Mouse (Mus musculus): Measurements from ENCODE around the gene Col3a1. TPM values are rescaled to one million over a fixed set of nuclear protein-coding genes. Genes with fewer than 3 reads are reported as not detected.
A peak's percentile ranks its signal among the peaks of the same experiment; 100 is the strongest.

The Col3a1 gene
- polyA plus RNA-seq, 1 experiment from 2014 or later: 111 TPM

GRCm38 (mm10) chr1:45312870-45313269, 1.5 kb downstream of the Col3a1 start:
- no peak for ATAC-seq
- Histone ChIP-seq H3K36me3 (ENCODE audit: control insufficient read depth, insufficient read depth, low read length) (no peaks in the 10 kb centered on the region), H3K9me3 (replicated peaks; ENCODE audit: control insufficient read depth, low read length, poor library complexity, severe bottlenecking) (no peaks in the 10 kb centered on the region), H3K4me1 (ENCODE audit: control insufficient read depth, insufficient read depth, low read length) (peaks cover 6% of the 10 kb centered on the region; the same call in 1 of the 2 replicates), H3K4me2 (ENCODE audit: low read length) (no peak overlapping the region), H3K4me3 (ENCODE audit: low read depth, low read length) (no peak overlapping the region), H3K9ac (ENCODE audit: low read depth, low read length) (no peak overlapping the region), H3K27ac (ENCODE audit: low read length) (no peak overlapping the region), H3K27me3 (ENCODE audit: control insufficient read depth, insufficient read depth, low read depth, low read length) (no peaks in the 10 kb centered on the region)

- peak; percentile 84 for ATAC-seq
- no peak overlapping the region for H3K27ac ChIP-seq (ENCODE audit: low read length)
- H3K4me2 ChIP-seq (ENCODE audit: low read length): peak overlapping the region; percentile 46
- 23% methylated on average over 11 of the region's 11 CpGs for WGBS
- H3K4me1 ChIP-seq (ENCODE audit: control insufficient read depth, insufficient read depth, low read length): peaks cover 6% of the 10 kb centered on the region; the same call in 1 of the 2 replicates
- no peaks in the 10 kb centered on the region for H3K36me3 ChIP-seq (ENCODE audit: control insufficient read depth, insufficient read depth, low read length)
- H3K9ac ChIP-seq (ENCODE audit: low read depth, low read length): no peak overlapping the region
- H3K9me3 ChIP-seq (replicated peaks; ENCODE audit: control insufficient read depth, low read length, poor library complexity, severe bottlenecking): no peaks in the 10 kb centered on the region
- H3K4me3 ChIP-seq (ENCODE audit: low read depth, low read length): peak overlapping the region; percentile 7; the same call in 1 of the 2 replicates
- H3K27me3 ChIP-seq (ENCODE audit: control insufficient read depth, insufficient read depth, low read depth, low read length): no peaks in the 10 kb centered on the region
These were observed 2.5 kb downstream of the Col3a1 start for GRCm38 (mm10) chr1:45313696-45314295.

GRCm38 (mm10) chr1:45315767-45316528, 4.6 kb downstream of the Col3a1 start:
- H3K27me3 ChIP-seq (ENCODE audit: control insufficient read depth, insufficient read depth, low read depth, low read length): no peaks in the 10 kb centered on the region
- H3K4me1 ChIP-seq (ENCODE audit: control insufficient read depth, insufficient read depth, low read length): peaks cover 6% of the 10 kb centered on the region; the same call in 1 of the 2 replicates
- H3K9me3 ChIP-seq (replicated peaks; ENCODE audit: control insufficient read depth, low read length, poor library complexity, severe bottlenecking): no peaks in the 10 kb centered on the region
- 50% methylated on average over 7 of the region's 7 CpGs for WGBS
- no peak overlapping the region for H3K9ac ChIP-seq (ENCODE audit: low read depth, low read length)
- ATAC-seq: no peak
- H3K4me2 ChIP-seq (ENCODE audit: low read length): no peak overlapping the region
- H3K36me3 ChIP-seq (ENCODE audit: control insufficient read depth, insufficient read depth, low read length): no peaks in the 10 kb centered on the region
- no peak overlapping the region for H3K27ac ChIP-seq (ENCODE audit: low read length)
- no peak overlapping the region for H3K4me3 ChIP-seq (ENCODE audit: low read depth, low read length)

GRCm38 (mm10) chr1:45318241-45318640, 6.9 kb downstream of the Col3a1 start:
- H3K4me2 ChIP-seq (ENCODE audit: low read length): no peak overlapping the region
- no peak overlapping the region for H3K9ac ChIP-seq (ENCODE audit: low read depth, low read length)
- no peak overlapping the region for H3K4me3 ChIP-seq (ENCODE audit: low read depth, low read length)
- peaks cover 6% of the 10 kb centered on the region; the same call in 1 of the 2 replicates for H3K4me1 ChIP-seq (ENCODE audit: control insufficient read depth, insufficient read depth, low read length)
- no peaks in the 10 kb centered on the region for H3K9me3 ChIP-seq (replicated peaks; ENCODE audit: control insufficient read depth, low read length, poor library complexity, severe bottlenecking)
- 87% methylated on average over 1 of the region's 1 CpGs for WGBS
- H3K27me3 ChIP-seq (ENCODE audit: control insufficient read depth, insufficient read depth, low read depth, low read length): no peaks in the 10 kb centered on the region
- H3K27ac ChIP-seq (ENCODE audit: low read length): no peak overlapping the region
- no peak for ATAC-seq
- no peaks in the 10 kb centered on the region for H3K36me3 ChIP-seq (ENCODE audit: control insufficient read depth, insufficient read depth, low read length)

- no peak overlapping the region for H3K27ac ChIP-seq (ENCODE audit: low read length)
- no peak for ATAC-seq
- no peaks in the 10 kb centered on the region for H3K27me3 ChIP-seq (ENCODE audit: control insufficient read depth, insufficient read depth, low read depth, low read length)
- H3K9me3 ChIP-seq (replicated peaks; ENCODE audit: control insufficient read depth, low read length, poor library complexity, severe bottlenecking): no peaks in the 10 kb centered on the region
- no peak overlapping the region for H3K4me3 ChIP-seq (ENCODE audit: low read depth, low read length)
- no peaks in the 10 kb centered on the region for H3K4me1 ChIP-seq (ENCODE audit: control insufficient read depth, insufficient read depth, low read length)
- no peak overlapping the region for H3K9ac ChIP-seq (ENCODE audit: low read depth, low read length)
- H3K4me2 ChIP-seq (ENCODE audit: low read length): no peak overlapping the region
- no peaks in the 10 kb centered on the region for H3K36me3 ChIP-seq (ENCODE audit: control insufficient read depth, insufficient read depth, low read length)
These were observed 9.5 kb downstream of the Col3a1 start for GRCm38 (mm10) chr1:45320861-45321260.

GRCm38 (mm10) chr1:45329149-45329548, 17.8 kb downstream of the Col3a1 start:
- no peaks in the 10 kb centered on the region for H3K27me3 ChIP-seq (ENCODE audit: control insufficient read depth, insufficient read depth, low read depth, low read length)
- 97% methylated on average over 1 of the region's 1 CpGs for WGBS
- H3K4me2 ChIP-seq (ENCODE audit: low read length): no peak overlapping the region
- H3K4me1 ChIP-seq (ENCODE audit: control insufficient read depth, insufficient read depth, low read length): no peaks in the 10 kb centered on the region
- H3K27ac ChIP-seq (ENCODE audit: low read length): no peak overlapping the region
- no peaks in the 10 kb centered on the region for H3K9me3 ChIP-seq (replicated peaks; ENCODE audit: control insufficient read depth, low read length, poor library complexity, severe bottlenecking)
- no peak overlapping the region for H3K4me3 ChIP-seq (ENCODE audit: low read depth, low read length)
- no peaks in the 10 kb centered on the region for H3K36me3 ChIP-seq (ENCODE audit: control insufficient read depth, insufficient read depth, low read length)
- no peak overlapping the region for H3K9ac ChIP-seq (ENCODE audit: low read depth, low read length)
- no peak for ATAC-seq

GRCm38 (mm10) chr1:45355944-45356343, 44.6 kb downstream of the Col3a1 start:
- WGBS: 82% methylated on average over 4 of the region's 4 CpGs
- no peak for ATAC-seq
- Histone ChIP-seq H3K4me1 (ENCODE audit: control insufficient read depth, insufficient read depth, low read length) (no peaks in the 10 kb centered on the region), H3K9ac (ENCODE audit: low read depth, low read length) (no peak overlapping the region), H3K4me3 (ENCODE audit: low read depth, low read length) (no peak overlapping the region), H3K9me3 (replicated peaks; ENCODE audit: control insufficient read depth, low read length, poor library complexity, severe bottlenecking) (no peaks in the 10 kb centered on the region), H3K27ac (ENCODE audit: low read length) (no peak overlapping the region), H3K4me2 (ENCODE audit: low read length) (no peak overlapping the region), H3K36me3 (ENCODE audit: control insufficient read depth, insufficient read depth, low read length) (no peaks in the 10 kb centered on the region), H3K27me3 (ENCODE audit: control insufficient read depth, insufficient read depth, low read depth, low read length) (no peaks in the 10 kb centered on the region)

GRCm38 (mm10) chr1:45358020-45358419, 46.7 kb downstream of the Col3a1 start:
- no peaks in the 10 kb centered on the region for H3K36me3 ChIP-seq (ENCODE audit: control insufficient read depth, insufficient read depth, low read length)
- H3K9me3 ChIP-seq (replicated peaks; ENCODE audit: control insufficient read depth, low read length, poor library complexity, severe bottlenecking): no peaks in the 10 kb centered on the region
- no peaks in the 10 kb centered on the region for H3K4me1 ChIP-seq (ENCODE audit: control insufficient read depth, insufficient read depth, low read length)
- H3K27me3 ChIP-seq (ENCODE audit: control insufficient read depth, insufficient read depth, low read depth, low read length): no peaks in the 10 kb centered on the region
- no peak for ATAC-seq
- H3K9ac ChIP-seq (ENCODE audit: low read depth, low read length): no peak overlapping the region
- no peak overlapping the region for H3K4me3 ChIP-seq (ENCODE audit: low read depth, low read length)
- no peak overlapping the region for H3K27ac ChIP-seq (ENCODE audit: low read length)
- H3K4me2 ChIP-seq (ENCODE audit: low read length): no peak overlapping the region
- 86% methylated on average over 1 of the region's 1 CpGs for WGBS

GRCm38 (mm10) chr1:45359147-45359546, 47.8 kb downstream of the Col3a1 start:
- Histone ChIP-seq H3K27ac (ENCODE audit: low read length) (no peak overlapping the region), H3K36me3 (ENCODE audit: control insufficient read depth, insufficient read depth, low read length) (no peaks in the 10 kb centered on the region), H3K4me1 (ENCODE audit: control insufficient read depth, insufficient read depth, low read length) (no peaks in the 10 kb centered on the region), H3K9ac (ENCODE audit: low read depth, low read length) (no peak overlapping the region), H3K9me3 (replicated peaks; ENCODE audit: control insufficient read depth, low read length, poor library complexity, severe bottlenecking) (no peaks in the 10 kb centered on the region), H3K4me3 (ENCODE audit: low read depth, low read length) (no peak overlapping the region), H3K27me3 (ENCODE audit: control insufficient read depth, insufficient read depth, low read depth, low read length) (no peaks in the 10 kb centered on the region), H3K4me2 (ENCODE audit: low read length) (no peak overlapping the region)
- ATAC-seq: no peak
- 79% methylated on average over 2 of the region's 2 CpGs for WGBS
